Mouse (Mus musculus) CH12.LX (cell line): ENCODE results near the gene Aff1. TPM values are rescaled to one million over a fixed set of nuclear protein-coding genes. Genes with fewer than 3 reads are reported as not detected.

Experiments used
- DNase-seq: peaks from one replicate; pipeline ENCODE4 v3.0.0-alpha.2; 2013; ENCODE audit errors: extremely low read depth
- H3K27ac ChIP-seq: 2 replicates; pipeline ENCODE4 v1.5.1; 2012; ENCODE audit warnings: low read depth, mild to moderate bottlenecking, control low read depth, moderate library complexity; ENCODE audit not compliant: insufficient read depth
- H3K27me3 ChIP-seq: replicated peaks from 2 replicates; pipeline ENCODE3; 2012; ENCODE audit warnings: inconsistent platforms
- H3K36me3 ChIP-seq, 2 experiments: replicated peaks in 1 of 2; 2 replicates each; pipeline versions ENCODE3 to v1.6.1; 2012; ENCODE audit warnings: inconsistent platforms in 1 of 2, low read length in 1 of 2, mild to moderate bottlenecking in 1 of 2, mixed read lengths in 1 of 2, moderate library complexity in 1 of 2; ENCODE audit not compliant: control insufficient read depth in 1 of 2, insufficient read depth in 1 of 2
- H3K4me1 ChIP-seq, 2 experiments: 2 replicates each; pipeline ENCODE4 v1.6.1; 2012; ENCODE audit warnings: inconsistent platforms in 1 of 2, moderate library complexity in 1 of 2; ENCODE audit not compliant: insufficient read depth in 2 of 2, control insufficient read depth in 1 of 2
- H3K4me2 ChIP-seq: 2 replicates; pipeline ENCODE4 v1.6.1; 2012; ENCODE audit warnings: low read depth, mild to moderate bottlenecking, control low read depth; ENCODE audit not compliant: poor library complexity, insufficient read depth, severe bottlenecking
- H3K4me3 ChIP-seq, 3 experiments: fragments of 150-350 bp in 1 of 3; sonication (generic) in 1 of 3; replicated peaks in 1 of 3; 2 replicates each; pipeline versions ENCODE3 to v1.5.1; 2011 to 2012; ENCODE audit warnings: low read depth in 2 of 3, low read length in 2 of 3, mild to moderate bottlenecking in 2 of 3, moderate library complexity in 2 of 3, control low read depth in 1 of 3, improper control_type of control experiment in 1 of 3, inconsistent platforms in 1 of 3, mixed read lengths in 1 of 3; ENCODE audit not compliant: poor library complexity in 1 of 3
- H3K79me2 ChIP-seq: replicated peaks from 2 replicates; pipeline ENCODE4 v1.6.1; 2012; ENCODE audit warnings: mild to moderate bottlenecking, moderate library complexity; ENCODE audit not compliant: control insufficient read depth, poor library complexity, insufficient read depth, severe bottlenecking; ENCODE audit errors: extremely low read depth
- H3K9ac ChIP-seq: 2 replicates; pipeline ENCODE4 v1.6.1; 2012; ENCODE audit warnings: low read depth, mild to moderate bottlenecking, control low read depth, moderate library complexity; ENCODE audit not compliant: insufficient read depth
- H3K9me3 ChIP-seq: replicated peaks from 2 replicates; pipeline ENCODE3; 2012; ENCODE audit warnings: low read length, inconsistent platforms, mixed read lengths
- CHD1 ChIP-seq: IDR thresholded peaks from 2 replicates; pipeline ENCODE4 v1.6.1; 2012; ENCODE audit warnings: low read depth, low read length, improper control_type of control experiment, inconsistent platforms
- CHD2 ChIP-seq: IDR thresholded peaks from 2 replicates; pipeline ENCODE4 v1.6.1; 2011; ENCODE audit warnings: low read length, improper control_type of control experiment
- CTCF ChIP-seq, 2 experiments: IDR thresholded peaks in 1 of 2; conservative IDR thresholded peaks in 1 of 2; 2 replicates each; pipeline ENCODE4 v1.5.1; 2011 to 2012; ENCODE audit warnings: low read depth in 2 of 2, low read length in 2 of 2, improper control_type of control experiment in 1 of 2, inconsistent platforms in 1 of 2, mild to moderate bottlenecking in 1 of 2, moderate library complexity in 1 of 2
- E2F4 ChIP-seq: IDR thresholded peaks from 2 replicates; pipeline ENCODE4 v1.6.1; 2011; ENCODE audit warnings: low read depth, low read length, improper control_type of control experiment; ENCODE audit not compliant: insufficient replicate concordance
- ELF1 ChIP-seq: IDR thresholded peaks from 2 replicates; pipeline ENCODE4 v1.6.1; 2014; ENCODE audit warnings: low read depth, mild to moderate bottlenecking, inconsistent platforms, low read length, improper control_type of control experiment
- EP300 ChIP-seq: IDR thresholded peaks from 2 replicates; pipeline ENCODE4 v1.6.1; 2011; ENCODE audit warnings: low read length, improper control_type of control experiment
- ETS1 ChIP-seq: conservative IDR thresholded peaks from 2 replicates; pipeline ENCODE4 v1.6.1; 2012; ENCODE audit warnings: low read depth, mild to moderate bottlenecking, inconsistent platforms, low read length, improper control_type of control experiment, moderate library complexity
- GABPA ChIP-seq: IDR thresholded peaks from 2 replicates; pipeline ENCODE4 v1.6.1; 2012; ENCODE audit warnings: low read depth, low read length, improper control_type of control experiment, inconsistent platforms; ENCODE audit not compliant: insufficient replicate concordance
- HCFC1 ChIP-seq: IDR thresholded peaks from 2 replicates; pipeline ENCODE4 v1.6.1; 2012; ENCODE audit warnings: low read depth, mild to moderate bottlenecking, inconsistent platforms, low read length, improper control_type of control experiment
- IRF4 ChIP-seq: IDR thresholded peaks from 2 replicates; pipeline ENCODE4 v1.6.1; 2014; ENCODE audit warnings: low read depth, mild to moderate bottlenecking, inconsistent platforms, low read length, improper control_type of control experiment
- JUN ChIP-seq: IDR thresholded peaks from 2 replicates; pipeline ENCODE4 v1.6.1; 2011; ENCODE audit warnings: low read depth, mild to moderate bottlenecking, low read length, improper control_type of control experiment, moderate library complexity; ENCODE audit not compliant: insufficient read depth
- KAT2A ChIP-seq: IDR thresholded peaks from 2 replicates; pipeline ENCODE4 v1.6.1; 2012; ENCODE audit warnings: low read length, improper control_type of control experiment, inconsistent platforms; ENCODE audit not compliant: insufficient replicate concordance
- MAZ ChIP-seq: IDR thresholded peaks from 2 replicates; pipeline ENCODE4 v1.6.1; 2012; ENCODE audit warnings: low read depth, mild to moderate bottlenecking, inconsistent platforms, low read length, improper control_type of control experiment, moderate library complexity
- MXI1 ChIP-seq: IDR thresholded peaks from 2 replicates; pipeline ENCODE4 v1.6.1; 2011; ENCODE audit warnings: mild to moderate bottlenecking, low read depth, low read length, improper control_type of control experiment
- MYC ChIP-seq: IDR thresholded peaks from 2 replicates; pipeline ENCODE4 v1.6.1; 2011; ENCODE audit warnings: low read depth, mild to moderate bottlenecking, improper control_type of control experiment, low read length
- NELFE ChIP-seq: IDR thresholded peaks from 2 replicates; pipeline ENCODE4 v1.6.1; 2011; ENCODE audit warnings: low read depth, low read length, improper control_type of control experiment
- NRF1 ChIP-seq: IDR thresholded peaks from 2 replicates; pipeline ENCODE4 v1.6.1; 2014; ENCODE audit warnings: low read depth, mild to moderate bottlenecking, inconsistent platforms, low read length, improper control_type of control experiment, moderate library complexity
- PAX5 ChIP-seq: IDR thresholded peaks from 2 replicates; pipeline ENCODE4 v1.6.1; 2012; ENCODE audit warnings: low read length, inconsistent platforms, mixed read lengths
- POLR2A ChIP-seq: IDR thresholded peaks from 2 replicates; pipeline ENCODE4 v1.6.1; 2011; ENCODE audit warnings: low read depth, mild to moderate bottlenecking, improper control_type of control experiment, low read length
- POLR2AphosphoS2 ChIP-seq: IDR thresholded peaks from 2 replicates; pipeline ENCODE4 v1.6.1; 2011; ENCODE audit warnings: low read depth, low read length, improper control_type of control experiment
- SIN3A ChIP-seq: IDR thresholded peaks from 2 replicates; pipeline ENCODE4 v1.6.1; 2012; ENCODE audit warnings: low read length, improper control_type of control experiment, inconsistent platforms
- SMC3 ChIP-seq: IDR thresholded peaks from 2 replicates; pipeline ENCODE4 v1.6.1; 2011; ENCODE audit warnings: low read depth, low read length, improper control_type of control experiment
- TBP ChIP-seq: conservative IDR thresholded peaks from 2 replicates; pipeline ENCODE4 v1.6.1; 2011; ENCODE audit warnings: low read depth, low read length, improper control_type of control experiment
- UBTF ChIP-seq: IDR thresholded peaks from 2 replicates; pipeline ENCODE4 v1.6.1; 2012; ENCODE audit warnings: low read depth, mild to moderate bottlenecking, inconsistent platforms, low read length, improper control_type of control experiment, moderate library complexity
- USF1 ChIP-seq: IDR thresholded peaks from 2 replicates; pipeline ENCODE4 v1.6.1; 2014; ENCODE audit warnings: low read depth, mild to moderate bottlenecking, inconsistent platforms, low read length, improper control_type of control experiment
- USF2 ChIP-seq: conservative IDR thresholded peaks from 2 replicates; pipeline ENCODE4 v1.6.1; 2011; ENCODE audit warnings: low read depth, low read length, improper control_type of control experiment
- ZC3H11A ChIP-seq: IDR thresholded peaks from 2 replicates; pipeline ENCODE4 v1.6.1; 2012; ENCODE audit warnings: low read depth, mild to moderate bottlenecking, inconsistent platforms, low read length, improper control_type of control experiment
- ZMIZ1 ChIP-seq: IDR thresholded peaks from 2 replicates; pipeline ENCODE4 v1.6.1; 2012; ENCODE audit warnings: low read depth, mild to moderate bottlenecking, inconsistent platforms, low read length, improper control_type of control experiment
- ZNF384 ChIP-seq: IDR thresholded peaks from 2 replicates; pipeline ENCODE4 v1.6.1; 2012; ENCODE audit warnings: low read depth, low read length, improper control_type of control experiment, inconsistent platforms
- dilution Hi-C: fragments of 300-500 bp; cut with MboI; formaldehyde crosslinking; loops from 2 replicates; pipeline ENCODE4 v1.14.3; 2020; ENCODE audit warnings: low sequenced_read_pairs; ENCODE audit not compliant: extremely low pct_unique_long_range_greater_than_20kb, extremely low pct_ligation_motif_present
- in situ Hi-C: fragments of 300-500 bp; cut with MboI; formaldehyde crosslinking; loops from 3 replicates; pipeline ENCODE4 v1.14.3; 2019; ENCODE audit warnings: low sequenced_read_pairs, low pct_ligation_motif_present, low pct_unique_long_range_greater_than_20kb, mixed read lengths
- polyA plus RNA-seq: library from polyadenylated mRNA; unstranded; fragments of >175 nt; gene quantifications from 2 replicates; pipeline ENCODE4 v1.2.1, GENCODE M21; 2012; ENCODE audit warnings: low read depth; ENCODE audit not compliant: insufficient read length
- total RNA-seq, 2 experiments: library from RNA; depleted of rRNA; stranded (reverse); fragments of 300-350 nt in 1 of 2; fragments of >200 nt in 1 of 2; gene quantifications; 2 replicates each; pipeline ENCODE4 v1.2.3; 2012 to 2014

The Aff1 gene
- total and polyA plus RNA-seq, 3 experiments: 13.2 to 38.9 (median 21.8) TPM

DNA sequence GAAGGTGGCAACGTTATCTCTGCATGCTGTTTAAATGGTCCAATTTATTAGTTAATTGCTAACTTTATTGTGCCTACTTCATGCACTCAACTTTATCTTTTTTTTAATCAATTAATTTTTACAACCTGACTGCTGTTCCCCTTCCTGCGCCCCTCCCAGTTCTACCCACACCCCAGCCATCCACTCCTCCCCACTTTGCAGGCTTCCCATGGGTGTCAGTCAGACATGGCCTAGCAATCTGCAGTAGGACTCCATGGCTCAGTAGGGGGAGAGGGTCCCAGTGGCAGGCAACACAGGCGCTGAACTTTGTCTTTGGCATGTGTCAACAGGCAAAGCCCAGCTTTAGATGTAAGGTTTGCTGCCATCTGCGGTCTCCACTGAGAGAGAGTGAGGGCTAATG lies 171.6 kb downstream of the Aff1 start:
- H3K36me3 ChIP-seq: peaks cover 41 to 63% of the 10 kb centered on the region in 2 experiments
- peaks cover 0 to 12% of the 10 kb centered on the region in 2 experiments; a peak in 2 of 4 replicates for H3K4me1 ChIP-seq
- H3K27me3 ChIP-seq: no peaks in the 10 kb centered on the region
- H3K9ac ChIP-seq: no peak overlapping the region
- H3K4me2 ChIP-seq: no peak overlapping the region
- dilution Hi-C loops (no loop called here), in situ Hi-C loops (no loop called here)
- TF ChIP-seq ELF1 (no peak), POLR2AphosphoS2 (no peak), CTCF (conservative IDR thresholded peaks at IDR 0.05 in 1 of 2, IDR thresholded peaks at IDR 0.05 in 1 of 2; ENCODE audit: low read depth in 2 of 2, low read length in 2 of 2) (no peak), ZMIZ1 (no peak), SIN3A (no peak), EP300 (no peak), HCFC1 (no peak), KAT2A (no peak), USF1 (no peak), POLR2A (no peak), ETS1 (no peak), E2F4 (no peak), SMC3 (no peak), MXI1 (no peak), CHD1 (no peak), USF2 (no peak), TBP (no peak), MAZ (no peak), JUN (no peak)
- DNase-seq: no peak
- no peaks in the 10 kb centered on the region for H3K79me2 ChIP-seq
- no peaks in the 10 kb centered on the region for H3K9me3 ChIP-seq
- H3K27ac ChIP-seq: no peak overlapping the region
- no peak overlapping the region for H3K4me3 ChIP-seq

DNA sequence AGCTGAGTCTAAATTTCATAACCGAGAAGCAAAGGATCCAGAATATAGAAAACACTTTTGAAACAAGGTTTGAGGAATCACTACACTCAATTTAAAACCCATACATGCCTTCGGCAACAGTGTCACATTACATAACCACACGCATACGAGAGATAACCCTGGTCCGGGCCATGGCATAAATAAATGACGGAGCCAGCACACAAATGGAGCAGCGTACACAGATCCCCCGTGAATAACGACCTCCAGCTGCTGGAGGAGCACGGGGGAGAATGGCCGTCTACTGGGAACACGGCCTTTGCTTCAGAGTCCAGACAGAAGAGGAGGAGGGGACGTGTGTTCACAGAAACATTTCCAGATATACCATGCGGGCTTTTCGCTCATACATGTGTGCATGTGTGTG lies 197.6 kb downstream of the Aff1 start:
- no peaks in the 10 kb centered on the region; the same call in 1 of the 2 replicates for H3K79me2 ChIP-seq
- TF ChIP-seq USF2 (no peak), TBP (no peak), NRF1 (no peak), UBTF (no peak), NELFE (no peak), EP300 (no peak), ETS1 (no peak), ELF1 (no peak), CHD2 (no peak), SIN3A (no peak), GABPA (no peak), ZC3H11A (no peak), MYC (no peak), IRF4 (no peak), ZNF384 (no peak), POLR2AphosphoS2 (no peak), MAZ (no peak), PAX5 (no peak), KAT2A (no peak)
- TF ChIP-seq, all 38 proteins: peak for 0
- no peaks in the 10 kb centered on the region for H3K4me1 ChIP-seq
- H3K9ac ChIP-seq: no peak overlapping the region
- dilution Hi-C loops (no loop called here), in situ Hi-C loops (no loop called here)
- no peaks in the 10 kb centered on the region for H3K9me3 ChIP-seq
- H3K27ac ChIP-seq: no peak overlapping the region
- no peak overlapping the region for H3K4me2 ChIP-seq
- no peak for DNase-seq
- H3K4me3 ChIP-seq: no peak overlapping the region
- H3K36me3 ChIP-seq: peaks cover 8 to 21% of the 10 kb centered on the region in 2 experiments
- no peaks in the 10 kb centered on the region for H3K27me3 ChIP-seq
